Comparison of ENCODE assay signal across 19 mouse cellular contexts in the genomic region with DNA sequence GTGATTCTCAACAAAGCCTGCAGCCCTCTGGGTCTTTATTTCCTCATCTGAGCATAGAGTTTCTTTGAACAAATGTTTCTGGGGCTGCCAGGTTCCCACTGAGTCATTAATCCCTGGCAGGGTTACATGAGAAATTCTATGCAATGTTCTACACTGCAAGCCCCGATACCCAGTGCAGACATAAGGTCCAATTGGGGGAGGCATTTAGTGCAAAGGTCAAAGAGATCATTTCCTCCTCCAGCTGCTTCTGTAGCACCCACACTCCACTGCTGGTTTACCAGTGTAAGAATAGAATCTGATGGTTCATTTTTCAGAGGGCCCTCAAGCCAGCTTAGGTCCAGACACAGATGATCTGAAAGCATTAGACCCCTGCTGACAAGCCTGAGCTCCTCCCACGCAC.
A peak's percentile ranks its signal among the peaks of the same experiment; 100 is the strongest.
DNase-seq lines count a peak whose midpoint lies in the region; ATAC-seq lines count a peak whose summit lies in the region.
"Had no signal": no experiment of that assay in that cellular context is flagged by ENCODE, and none has a peak within 500 bp of the region (broad histone marks: within the 10 kb centered on the region; RNA-seq: fewer than 3 reads in every experiment).

No protein-coding gene starts in this region.

- DNase-seq in cerebellum, postnatal 4 days (ENCODE audit: low spot score in 2 of 2) = no peak
- peak; percentile 37 for DNase-seq in cerebellum, adult 11 months
- peak; percentile 64 for DNase-seq in cerebellum, adult 9-11 months
- peak; percentile 33 for DNase-seq in fat pad, adult 2 months (ENCODE audit: extremely low read depth, low read depth, low spot score)
- no peak for DNase-seq in spleen, postnatal 36 days (ENCODE audit: low spot score in 2 of 2)
- DNase-seq in right cerebral cortex, postnatal 10 days (ENCODE audit: low spot score in 2 of 2) = no peak
- DNase-seq: adrenal gland, postnatal 14 days; embryo, embryonic 11 days; heart, adult 11 months; kidney, adult 9 months; kidney, postnatal 36 days; liver; lung, postnatal 36 days had no signal

- ATAC-seq in cerebellum, adult (ENCODE audit: insufficient number of reproducible peaks, low FRiP score, low TSS enrichment) = peak; percentile 49; the same call in 1 of the 2 replicates
- no peak for ATAC-seq in frontal cortex, adult (ENCODE audit: low TSS enrichment)
- ATAC-seq: forebrain, embryonic 14.5 days; hindbrain, postnatal 0 days; intestine, embryonic 16.5 days; midbrain, embryonic 15.5 days had no signal

Comparison
In these comparisons a context has a peak if more than half of its experiments do, and no peak if none do; other contexts are left out.
1. DNase-seq: peak in cerebellum, adult 11 months (single experiment), cerebellum, adult 9-11 months (single experiment) and fat pad, adult 2 months (single experiment); none in cerebellum, postnatal 4 days (0 of 2), spleen, postnatal 36 days (0 of 2) and right cerebral cortex, postnatal 10 days (0 of 2).